Mouse (Mus musculus) hindbrain, embryonic 10.5 days (tissue): ENCODE results near the gene Cry2. TPM values are rescaled to one million over a fixed set of nuclear protein-coding genes. Genes with fewer than 3 reads are reported as not detected.

Source experiments
- DNase-seq: peaks from one replicate; pipeline ENCODE4 v3.0.0-alpha.2; 2017; ENCODE audit warnings: low spot score
- H3K27ac ChIP-seq: fragments of 300-500 bp; sonication (generic); 2 replicates; pipeline ENCODE4 v1.5.1; 2016; ENCODE audit warnings: mild to moderate bottlenecking, moderate library complexity
- H3K27me3 ChIP-seq: fragments of 300-500 bp; sonication (generic); 2 replicates; pipeline ENCODE4 v1.6.1; 2016; ENCODE audit warnings: mild to moderate bottlenecking; ENCODE audit not compliant: poor library complexity, insufficient read depth, severe bottlenecking
- H3K36me3 ChIP-seq: fragments of 300-500 bp; sonication (generic); 2 replicates; pipeline ENCODE4 v1.6.1; 2016; ENCODE audit warnings: mild to moderate bottlenecking, moderate library complexity
- H3K4me1 ChIP-seq: fragments of 300-500 bp; sonication (generic); replicated peaks from 2 replicates; pipeline ENCODE4 v1.6.1; 2016; ENCODE audit warnings: mild to moderate bottlenecking
- H3K4me3 ChIP-seq: fragments of 300-500 bp; sonication (generic); 2 replicates; pipeline ENCODE4 v1.5.1; 2016; ENCODE audit warnings: mild to moderate bottlenecking, moderate library complexity
- H3K9me3 ChIP-seq: fragments of 300-500 bp; sonication (generic); 2 replicates; pipeline ENCODE4 v1.6.1; 2016; ENCODE audit warnings: mild to moderate bottlenecking, moderate library complexity
- WGBS: fragments of 180-500 bp; shearing (Covaris S2); methylation state at CpG from one replicate; pipeline ENCODE4 v1.1.7; 2016; 5-methylcytosine and 5-hydroxymethylcytosine counted together
- polyA plus RNA-seq: library from polyadenylated mRNA; unstranded; fragments of >200 nt; fragmentation: Nextera tagmentation; extraction: Ambion mirVana; gene quantifications from 2 replicates; pipeline ENCODE4 v1.2.1, GENCODE M21; 2016

The Cry2 gene
- polyA plus RNA-seq, 1 experiment from 2014 or later, result 31.7 TPM

GRCm38 (mm10) chr2:92365568-92365967 lies 68.3 kb downstream of the Cry2 start:
- peaks cover 62% of the 10 kb centered on the region for H3K36me3 ChIP-seq
- 90% methylated on average over 10 of the region's 10 CpGs for WGBS

GRCm38 (mm10) chr2:92364086-92364485 lies 69.8 kb downstream of the Cry2 start:
- 87% methylated on average over 4 of the region's 4 CpGs for WGBS
- Histone ChIP-seq H3K9me3 (no peaks in the 10 kb centered on the region), H3K27me3 (peaks cover 2% of the 10 kb centered on the region), H3K4me3 (no peak overlapping the region), H3K27ac (no peak overlapping the region), H3K36me3 (peaks cover 77% of the 10 kb centered on the region), H3K4me1 (peaks cover 29% of the 10 kb centered on the region)
- DNase-seq, result no peak

More at GRCm38 (mm10) chr2:92365568-92365967, 68.3 kb downstream of the Cry2 start:
- Histone ChIP-seq H3K4me3 (no peak overlapping the region), H3K27me3 (peaks cover 17% of the 10 kb centered on the region), H3K4me1 (peaks cover 39% of the 10 kb centered on the region), H3K27ac (no peak overlapping the region), H3K9me3 (no peaks in the 10 kb centered on the region)
- DNase-seq, result no peak

GRCm38 (mm10) chr2:92362571-92363228 lies 71.1 kb downstream of the Cry2 start:
- no peak for DNase-seq
- no peak overlapping the region for H3K4me3 ChIP-seq
- peaks cover 21% of the 10 kb centered on the region for H3K4me1 ChIP-seq
- H3K36me3 ChIP-seq, result peaks cover 91% of the 10 kb centered on the region
- H3K9me3 ChIP-seq, result no peaks in the 10 kb centered on the region
- no peaks in the 10 kb centered on the region for H3K27me3 ChIP-seq
- no peak overlapping the region for H3K27ac ChIP-seq
- 91% methylated on average over 6 of the region's 6 CpGs for WGBS

- H3K4me1 ChIP-seq, result peaks cover 13% of the 10 kb centered on the region
- no peaks in the 10 kb centered on the region for H3K9me3 ChIP-seq
- H3K27me3 ChIP-seq, result no peaks in the 10 kb centered on the region
- peaks cover 93% of the 10 kb centered on the region for H3K36me3 ChIP-seq
- no peak overlapping the region for H3K27ac ChIP-seq
- H3K4me3 ChIP-seq, result no peak overlapping the region
- no peak for DNase-seq
- WGBS, result 85% methylated on average over 8 of the region's 8 CpGs
Observed at GRCm38 (mm10) chr2:92361795-92362194, 72.0 kb downstream of the Cry2 start.

- Histone ChIP-seq H3K36me3 (peaks cover 94% of the 10 kb centered on the region), H3K4me1 (peaks cover 12% of the 10 kb centered on the region), H3K27ac (no peak overlapping the region), H3K9me3 (no peaks in the 10 kb centered on the region), H3K4me3 (no peak overlapping the region), H3K27me3 (no peaks in the 10 kb centered on the region)
- DNase-seq, result no peak
- WGBS, result 25% methylated on average over 12 of the region's 12 CpGs
Observed at GRCm38 (mm10) chr2:92360893-92361292, 73.0 kb downstream of the Cry2 start.

GRCm38 (mm10) chr2:92360186-92360823 lies 73.5 kb downstream of the Cry2 start:
- no peak overlapping the region for H3K4me3 ChIP-seq
- peaks cover 12% of the 10 kb centered on the region for H3K4me1 ChIP-seq
- WGBS, result 63% methylated on average over 25 of the region's 25 CpGs
- H3K36me3 ChIP-seq, result peaks cover 94% of the 10 kb centered on the region
- H3K9me3 ChIP-seq, result no peaks in the 10 kb centered on the region
- H3K27me3 ChIP-seq, result no peaks in the 10 kb centered on the region
- no peak overlapping the region for H3K27ac ChIP-seq
- no peak for DNase-seq

GRCm38 (mm10) chr2:92359301-92359700 lies 74.5 kb downstream of the Cry2 start:
- no peak for DNase-seq
- H3K4me3 ChIP-seq, result no peak overlapping the region
- WGBS, result 96% methylated on average over 2 of the region's 2 CpGs
- no peaks in the 10 kb centered on the region for H3K9me3 ChIP-seq
- H3K27me3 ChIP-seq, result no peaks in the 10 kb centered on the region
- H3K36me3 ChIP-seq, result peaks cover 90% of the 10 kb centered on the region
- no peak overlapping the region for H3K27ac ChIP-seq
- peaks cover 14% of the 10 kb centered on the region for H3K4me1 ChIP-seq

- WGBS, result 60% methylated on average over 6 of the region's 6 CpGs
- H3K27ac ChIP-seq, result no peak overlapping the region
- DNase-seq, result no peak
- no peaks in the 10 kb centered on the region for H3K9me3 ChIP-seq
- H3K4me3 ChIP-seq, result no peak overlapping the region
- H3K27me3 ChIP-seq, result no peaks in the 10 kb centered on the region
- H3K4me1 ChIP-seq, result peaks cover 22% of the 10 kb centered on the region; the same call in 1 of the 2 replicates
- peaks cover 93% of the 10 kb centered on the region for H3K36me3 ChIP-seq
Observed at GRCm38 (mm10) chr2:92354224-92354623, 79.6 kb downstream of the Cry2 start.

Other genes with a start within 250 kb of the Cry2 start
- 26.0 and 30.1 TPM in 2 replicates for gene Pex16, start 59.4 kb downstream of the Cry2 start, polyA plus RNA-seq
- 7.8 and 12.5 TPM in 2 replicates for gene Large2, start 59.2 kb downstream of the Cry2 start, polyA plus RNA-seq
- 3.3 and 4.3 TPM in 2 replicates for gene 1700029I15Rik, start 51.5 kb downstream of the Cry2 start, polyA plus RNA-seq
- 55.0 and 75.5 TPM in 2 replicates for gene Mapk8ip1, start 32.8 kb downstream of the Cry2 start, polyA plus RNA-seq
- gene Slc35c1, start 26.5 kb upstream of the Cry2 start, polyA plus RNA-seq, result 13.8 and 14.0 TPM in 2 replicates
- gene Chst1, start 165.7 kb upstream of the Cry2 start, polyA plus RNA-seq, result 3.9 and 5.0 TPM in 2 replicates